Mouse (Mus musculus) brain, adult 2 months (tissue): Measurements from ENCODE around the gene Snd1.

Source experiments
- DNase-seq: peaks from one replicate; pipeline ENCODE4 v3.0.0; 2011; ENCODE audit warnings: low read depth, low spot score

The Snd1 gene

DNA sequence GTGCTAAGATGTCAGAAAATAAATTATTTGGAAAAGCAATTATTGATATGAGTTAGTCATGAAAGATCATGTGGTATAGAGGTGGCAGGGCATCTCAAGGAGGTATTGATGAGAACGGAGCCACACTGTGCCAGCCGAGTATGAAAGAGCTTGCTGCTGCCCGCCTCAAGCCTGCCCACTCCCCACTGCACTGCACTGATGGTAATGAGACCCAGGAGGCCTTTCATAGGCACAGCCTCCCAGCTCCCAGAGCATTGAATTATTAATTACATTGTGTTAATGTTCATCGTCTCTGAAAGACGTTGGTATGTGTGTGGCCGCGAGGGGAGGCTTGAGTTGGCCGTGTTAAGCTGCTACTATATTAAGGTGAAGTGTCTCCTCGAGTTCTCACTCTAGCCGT lies 390.2 kb downstream of the Snd1 start:
- DNase-seq = no peak

DNA sequence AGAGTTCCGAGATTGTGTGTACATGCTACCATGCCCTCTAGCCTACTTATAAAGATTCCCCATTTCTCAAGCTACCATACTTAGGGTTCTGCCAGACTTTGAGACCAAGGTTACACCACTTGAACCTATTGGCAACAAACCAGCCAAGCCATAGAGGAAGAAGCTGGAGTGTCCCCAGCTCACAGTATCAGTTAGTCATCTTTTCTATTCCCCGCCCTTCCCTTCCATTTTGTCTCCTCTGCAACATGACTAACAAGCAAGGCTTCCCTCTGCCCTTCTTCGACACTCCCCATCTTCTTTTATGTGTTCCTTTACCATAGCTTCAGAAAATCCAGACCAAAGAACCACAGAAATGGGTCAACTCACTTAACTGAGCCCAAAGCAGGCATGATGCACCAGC lies 391.3 kb downstream of the Snd1 start:
- no peak for DNase-seq

DNA sequence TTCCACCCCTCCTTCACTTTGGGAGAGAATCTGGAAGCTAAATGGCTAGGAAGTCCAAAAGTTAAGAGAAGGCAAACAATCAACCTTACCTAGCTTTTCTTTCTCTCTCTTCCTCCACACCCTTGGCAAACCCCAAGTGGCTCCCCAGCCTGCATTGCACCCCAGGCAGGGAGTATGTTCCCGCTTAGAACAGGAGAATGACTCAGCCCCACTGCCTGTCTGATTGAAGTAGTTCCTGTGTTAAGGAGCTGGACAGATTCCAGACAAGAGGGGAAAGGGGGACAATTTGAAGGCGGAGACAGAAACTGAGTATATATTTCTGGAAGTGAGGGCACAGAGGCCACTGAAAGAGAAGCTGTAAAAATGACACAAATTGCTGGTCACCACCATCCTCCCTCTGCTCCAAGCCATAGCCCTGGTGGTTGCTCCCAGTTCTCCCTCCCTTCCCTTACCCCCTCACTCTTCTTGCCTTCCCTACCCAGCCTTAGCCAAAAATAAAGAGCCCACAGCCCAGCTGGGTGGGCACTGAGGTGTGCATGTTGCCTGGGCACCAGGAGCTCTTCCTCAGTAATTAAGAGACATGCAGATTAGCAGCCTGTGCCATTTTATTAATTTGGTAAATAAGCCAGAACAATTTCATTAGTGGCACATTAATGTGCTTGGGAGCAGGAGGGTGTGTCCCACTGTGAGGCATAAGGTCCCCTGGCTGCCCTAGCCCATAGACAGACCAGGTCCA lies 392.7 kb downstream of the Snd1 start:
- DNase-seq = peak; percentile 63

DNA sequence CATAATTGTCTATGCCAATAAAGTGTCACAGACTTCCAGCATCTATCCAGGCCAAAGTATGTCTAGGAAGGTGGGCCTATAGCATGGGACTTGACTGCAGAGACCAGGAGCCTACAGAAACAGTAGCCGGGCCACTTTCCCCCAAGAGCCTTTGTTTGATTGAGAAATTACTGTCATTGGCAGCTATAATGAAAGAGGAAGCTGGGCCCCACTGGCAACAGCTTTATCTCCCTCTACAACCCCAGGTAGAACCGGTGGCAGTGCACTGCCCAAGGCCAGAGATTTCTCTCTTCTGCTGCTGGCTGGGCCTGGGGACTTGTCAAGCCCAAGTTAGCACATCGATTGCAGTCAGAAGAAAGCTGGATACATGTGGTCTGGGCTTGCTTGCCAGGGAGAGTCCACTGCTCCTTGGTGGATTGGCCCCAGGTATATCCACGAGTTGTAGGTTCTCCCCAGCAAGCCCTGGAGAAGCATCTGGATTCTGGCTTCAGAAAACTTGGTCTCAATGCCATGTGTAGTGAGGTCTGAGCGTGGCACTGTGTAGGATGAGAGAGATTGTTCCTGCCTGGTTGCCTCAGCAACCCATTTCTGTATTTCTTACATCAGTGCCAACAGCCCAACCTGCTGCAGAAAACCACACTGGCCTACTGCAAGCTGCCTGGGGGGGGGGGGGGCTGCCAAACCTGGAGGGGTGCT lies 396.9 kb downstream of the Snd1 start:
- DNase-seq = peak; percentile 78

DNA sequence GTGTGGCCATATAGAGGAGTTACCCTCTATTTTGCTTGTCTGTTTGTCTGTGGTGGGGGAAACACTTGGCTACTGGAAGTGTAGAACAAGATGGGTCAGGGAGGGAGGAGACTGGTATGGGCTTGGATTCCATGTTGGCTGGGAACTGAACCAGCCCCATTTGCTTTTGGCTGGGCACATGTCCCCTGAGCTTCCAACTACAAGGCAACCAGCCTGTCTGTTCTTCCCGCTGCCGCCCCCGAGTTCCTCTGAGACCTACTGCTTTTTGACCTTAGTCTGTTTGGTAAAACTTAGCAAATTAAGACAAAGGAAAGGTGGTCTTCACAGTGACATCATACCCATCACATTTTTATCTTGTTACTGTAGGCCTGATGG lies 397.5 kb downstream of the Snd1 start:
- DNase-seq = peak; percentile 53

DNA sequence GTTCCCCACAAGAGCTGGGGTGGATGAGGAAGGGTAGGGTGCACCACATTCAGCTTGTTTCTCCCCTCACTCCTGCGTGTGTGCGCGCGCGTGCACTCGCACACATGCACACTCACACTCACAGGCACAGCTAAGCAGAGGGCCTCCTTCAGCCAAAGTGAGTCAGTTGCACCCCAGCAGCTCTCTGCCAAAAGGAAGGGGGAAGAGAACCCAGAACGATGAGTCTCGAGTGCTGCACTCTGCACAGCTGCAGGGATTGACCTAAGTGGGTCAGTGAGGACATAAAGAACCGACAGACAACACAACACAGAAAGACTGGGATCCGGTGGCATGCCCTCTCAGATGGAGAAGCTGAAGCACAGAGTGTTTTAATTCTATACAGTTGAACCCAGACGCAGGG lies 399.1 kb downstream of the Snd1 start:
- peak; percentile 64 for DNase-seq

DNA sequence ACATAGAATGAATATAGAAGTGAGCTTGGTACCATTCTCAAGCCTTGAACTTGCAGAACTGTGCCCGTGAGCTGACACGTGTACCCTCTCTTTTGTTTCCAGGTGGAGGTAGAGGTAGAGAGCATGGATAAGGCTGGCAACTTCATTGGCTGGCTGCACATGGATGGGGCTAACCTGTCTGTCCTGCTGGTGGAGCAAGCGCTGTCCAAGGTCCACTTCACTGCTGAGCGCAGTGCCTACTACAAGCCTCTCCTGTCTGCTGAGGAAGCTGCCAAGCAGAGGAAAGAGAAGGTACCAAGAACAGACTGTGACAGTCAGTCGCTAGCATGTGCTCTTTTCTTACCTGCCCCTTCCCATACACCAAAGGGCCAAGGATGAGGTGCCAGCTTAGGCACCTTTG lies 399.8 kb downstream of the Snd1 start:
- DNase-seq = no peak

DNA sequence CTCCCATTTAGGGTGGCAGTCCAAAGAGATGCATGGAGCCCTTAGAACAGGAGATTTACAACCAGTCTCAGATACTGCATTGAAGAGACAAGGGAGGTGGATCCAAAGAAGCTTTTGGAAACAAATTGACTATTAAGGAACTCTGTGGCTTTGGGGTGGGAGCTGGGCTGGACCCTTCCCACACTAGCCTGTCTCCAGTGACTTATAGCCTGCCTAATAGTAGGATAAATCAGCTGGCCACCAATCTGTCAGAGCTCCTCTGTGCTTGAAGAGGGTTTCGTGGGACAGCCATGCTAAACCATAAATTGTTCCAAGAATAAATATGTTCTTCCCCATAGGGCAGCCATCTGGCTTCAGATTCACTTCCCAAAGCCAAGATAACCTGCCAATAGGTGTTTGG lies 400.4 kb downstream of the Snd1 start:
- DNase-seq = no peak

DNA sequence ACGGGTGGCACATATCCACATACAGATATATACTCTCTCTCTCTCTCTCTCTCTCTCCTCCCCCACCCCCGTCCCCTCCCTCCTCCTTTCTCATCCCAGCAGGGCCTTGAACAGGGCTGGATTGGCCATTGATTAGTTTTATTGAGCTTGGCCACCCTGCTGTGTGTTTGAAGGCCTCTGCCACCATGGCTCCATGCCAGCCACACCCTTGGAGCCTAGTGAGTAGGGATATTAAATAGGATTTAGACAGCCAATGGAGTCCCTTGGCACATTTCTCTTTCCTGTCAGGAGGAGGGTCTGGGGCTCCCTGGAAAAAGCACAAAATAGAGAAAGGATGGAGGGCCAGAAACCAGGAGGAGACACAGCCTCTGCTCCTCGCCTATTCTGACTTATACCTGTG lies 401.6 kb downstream of the Snd1 start:
- no peak for DNase-seq

DNA sequence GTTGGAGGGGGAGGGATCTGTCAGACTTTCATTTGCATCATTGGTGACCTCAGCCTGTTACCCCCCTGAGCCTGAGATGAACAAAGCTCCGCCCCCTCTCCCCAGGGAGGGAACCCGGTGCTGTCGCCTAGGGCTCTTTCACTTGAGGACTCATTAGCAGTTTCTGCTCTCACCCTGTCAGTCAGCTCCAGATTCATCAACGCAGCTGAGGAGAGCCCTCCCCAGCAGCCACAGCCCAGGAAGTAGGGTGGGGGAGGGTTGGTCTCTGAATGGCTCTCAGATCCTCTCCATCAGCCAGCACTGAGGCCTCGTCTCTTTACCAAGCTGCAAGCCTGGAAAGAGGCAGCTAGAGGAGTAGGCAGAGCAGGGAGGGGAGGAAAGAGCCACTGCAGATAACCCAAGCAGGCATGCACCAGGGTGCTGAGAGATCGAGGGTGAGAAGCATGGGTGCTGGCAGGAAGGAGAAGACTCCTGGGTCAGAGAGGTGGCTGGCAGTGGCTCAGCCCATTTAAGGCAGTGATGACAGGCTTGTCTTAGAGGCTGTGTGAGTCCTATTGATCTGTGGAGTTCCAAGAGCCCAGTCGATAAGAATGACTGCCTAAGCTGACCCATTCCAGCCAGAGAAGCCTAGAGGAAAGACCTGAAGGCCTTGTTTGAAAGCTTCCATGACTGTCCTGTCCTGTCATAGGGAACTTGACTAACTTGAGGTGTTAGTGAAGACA lies 403.2 kb downstream of the Snd1 start:
- peak; percentile 77 for DNase-seq

DNA sequence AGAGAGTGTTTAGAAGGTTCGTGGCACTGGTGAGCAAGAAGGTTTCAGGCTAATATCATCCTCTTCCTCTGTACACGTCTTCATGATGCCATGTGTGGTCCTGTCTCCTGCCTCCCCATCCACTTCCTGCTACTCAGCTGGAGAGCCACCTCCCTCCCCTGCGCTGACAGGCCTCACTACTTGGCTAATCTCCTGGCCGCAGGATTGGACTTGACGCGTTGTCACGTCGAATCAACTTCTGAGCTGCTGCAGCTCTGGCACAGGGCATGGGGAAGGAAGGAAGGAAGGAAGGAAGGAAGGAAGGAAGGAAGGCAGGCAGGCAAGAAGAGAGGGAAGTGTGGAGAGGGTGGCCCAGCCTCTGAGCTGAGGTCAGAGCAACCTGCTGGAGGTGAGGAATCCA lies 404.4 kb downstream of the Snd1 start:
- no peak for DNase-seq

DNA sequence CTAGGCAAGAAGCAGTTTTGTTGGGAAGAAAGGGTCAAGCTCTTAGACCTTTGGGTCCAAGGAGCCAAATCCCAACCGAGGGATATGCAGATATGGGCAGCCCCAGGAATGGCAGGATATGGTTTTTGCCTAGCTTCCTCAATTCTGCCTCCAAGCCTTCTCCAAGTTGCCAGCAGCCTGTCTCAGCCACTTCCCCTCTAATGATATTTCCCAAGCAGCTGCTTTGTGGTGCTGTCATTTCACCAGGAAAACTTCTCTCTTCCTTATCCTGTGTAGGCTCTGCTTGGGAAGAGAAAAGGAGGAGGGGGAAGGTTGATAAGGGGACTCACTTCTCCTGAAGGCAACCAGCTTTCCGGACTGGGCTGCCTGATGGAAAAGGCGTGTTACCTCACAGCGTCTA lies 406.0 kb downstream of the Snd1 start:
- DNase-seq = no peak

DNA sequence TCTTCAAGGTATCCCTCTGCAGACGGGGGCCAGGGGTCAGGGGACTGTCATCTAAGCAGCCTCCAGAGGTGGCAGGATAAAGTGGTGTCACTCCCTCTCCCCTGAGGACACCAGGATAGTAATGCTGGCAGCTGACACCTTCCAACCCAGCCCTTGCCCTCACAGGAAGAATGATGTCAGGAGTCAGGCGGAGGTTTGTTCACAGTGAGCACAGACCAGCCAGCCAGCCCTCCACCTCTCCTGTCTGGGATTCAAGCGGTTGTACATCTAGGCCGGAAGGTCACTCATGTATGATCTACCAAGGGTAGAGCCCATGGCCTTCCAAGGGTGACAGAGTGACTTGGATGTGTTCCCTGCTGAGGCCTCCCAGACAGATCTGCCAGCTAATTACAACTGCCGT lies 408.6 kb downstream of the Snd1 start:
- no peak for DNase-seq

DNA sequence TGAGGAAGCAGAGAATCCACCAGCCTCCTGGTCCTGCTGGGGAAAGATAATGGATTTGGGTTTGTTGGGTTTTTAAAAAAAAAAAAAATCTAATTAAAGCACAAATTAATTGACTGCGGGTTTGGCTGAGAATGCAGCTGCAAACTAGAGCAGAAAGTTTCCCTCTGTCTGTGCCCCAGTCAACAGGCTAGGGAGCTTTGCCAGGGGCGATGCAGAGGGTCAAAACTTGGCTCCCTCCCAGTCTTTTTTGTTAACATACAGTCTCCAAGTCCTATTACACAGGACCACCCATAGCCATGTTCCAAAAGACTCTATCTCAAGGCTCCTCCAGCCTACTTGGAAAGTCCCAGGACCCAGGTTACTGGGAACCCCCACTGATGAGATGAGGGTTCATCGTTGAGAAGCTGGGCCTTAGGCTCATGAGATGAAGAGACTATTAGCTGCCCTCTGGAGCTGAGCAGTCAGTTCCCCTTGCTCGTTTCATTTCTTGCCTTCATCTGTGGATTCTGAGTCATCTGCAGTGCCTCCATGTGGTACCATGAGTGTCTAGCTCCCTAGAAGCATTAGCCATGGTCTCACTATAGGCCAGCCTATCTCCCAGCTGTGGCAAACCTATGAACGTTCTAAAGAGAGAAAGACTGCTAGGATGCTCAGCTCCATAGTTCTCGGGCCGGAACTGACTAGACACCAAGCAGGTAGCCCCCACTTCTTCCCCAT lies 411.9 kb downstream of the Snd1 start:
- peak; percentile 60 for DNase-seq

DNA sequence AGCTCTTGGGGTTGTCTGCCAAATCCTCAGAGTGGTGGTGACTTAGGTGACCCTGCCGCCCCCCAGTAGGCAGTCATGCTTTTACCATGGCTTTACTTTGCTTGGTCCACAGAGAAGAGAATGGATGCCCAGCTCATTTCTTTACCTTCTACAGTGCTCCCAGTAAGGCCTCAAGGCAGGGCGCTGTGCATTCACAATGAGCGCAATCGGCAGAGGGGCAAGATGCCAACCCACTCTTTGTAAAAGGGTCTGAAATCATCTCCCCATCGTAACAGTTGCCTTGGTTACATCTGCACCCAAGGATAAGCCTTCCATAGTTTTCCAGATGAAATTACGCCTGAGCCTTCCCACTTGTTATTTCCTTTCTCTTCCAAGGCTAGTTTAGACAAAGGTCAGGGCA lies 415.5 kb downstream of the Snd1 start:
- peak; percentile 47 for DNase-seq

DNA sequence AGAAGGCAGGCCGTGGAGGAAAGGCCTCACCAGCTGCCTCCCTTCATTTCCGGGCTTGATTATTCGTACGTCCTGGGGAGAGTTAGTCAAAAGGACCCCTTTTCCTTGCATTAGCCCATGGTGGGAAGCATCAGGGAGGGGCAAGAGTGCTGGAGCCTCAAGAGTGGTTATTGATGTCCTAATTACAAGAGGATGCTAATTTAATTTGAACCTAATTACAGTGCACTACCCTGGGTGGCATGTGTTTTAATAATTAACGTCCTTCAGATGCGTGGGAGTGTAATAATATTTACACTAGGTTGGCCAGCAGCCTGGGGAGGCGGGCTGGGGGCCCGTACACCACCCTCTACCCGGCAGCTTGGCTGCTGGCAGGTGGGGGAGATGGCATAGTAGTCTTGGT lies 416.5 kb downstream of the Snd1 start:
- no peak for DNase-seq

DNA sequence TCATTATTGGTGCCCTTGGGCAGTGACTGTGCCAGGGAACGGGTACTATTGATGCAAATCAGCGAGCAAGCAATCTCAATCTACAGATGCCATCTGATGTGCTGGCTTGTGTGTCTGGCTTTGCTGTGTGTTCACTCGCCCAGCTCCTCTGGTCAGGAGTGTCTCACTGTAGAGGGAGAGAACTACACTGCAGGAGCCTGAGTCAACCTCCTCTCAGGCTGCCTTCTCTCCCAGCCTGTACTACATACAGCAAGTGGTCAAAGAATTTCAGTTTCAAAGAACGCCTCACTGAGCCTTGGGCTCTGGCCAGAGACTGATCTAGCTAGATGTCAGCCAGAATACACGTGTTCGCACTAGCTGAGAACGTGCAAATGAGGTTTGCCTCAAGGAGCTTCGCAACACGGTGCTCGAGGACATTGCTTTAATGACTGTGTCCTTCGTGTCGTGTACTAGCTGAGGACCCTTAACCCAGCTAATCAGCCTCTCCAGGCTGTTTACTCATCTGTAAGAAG lies 420.1 kb downstream of the Snd1 start:
- DNase-seq = peak; percentile 21

DNA sequence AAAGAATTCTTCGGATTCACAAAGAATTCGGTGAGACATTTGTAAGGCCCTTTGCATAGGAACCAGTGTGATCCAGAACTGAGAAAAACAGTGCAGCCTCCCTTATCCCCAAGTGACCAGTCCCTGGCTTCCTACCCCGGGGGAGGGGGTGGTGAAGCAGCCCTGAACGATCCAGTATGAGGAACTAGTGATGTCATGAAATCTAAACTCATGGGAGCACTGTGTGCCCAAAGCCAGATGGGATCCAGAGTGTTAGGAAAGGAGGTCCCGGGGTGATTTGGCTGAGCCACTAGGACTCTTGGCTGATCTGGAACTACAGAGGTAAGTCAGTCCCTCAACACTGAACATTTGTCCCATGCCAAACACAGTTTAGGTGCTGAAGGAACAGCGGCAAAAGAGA lies 420.8 kb downstream of the Snd1 start:
- DNase-seq = no peak

DNA sequence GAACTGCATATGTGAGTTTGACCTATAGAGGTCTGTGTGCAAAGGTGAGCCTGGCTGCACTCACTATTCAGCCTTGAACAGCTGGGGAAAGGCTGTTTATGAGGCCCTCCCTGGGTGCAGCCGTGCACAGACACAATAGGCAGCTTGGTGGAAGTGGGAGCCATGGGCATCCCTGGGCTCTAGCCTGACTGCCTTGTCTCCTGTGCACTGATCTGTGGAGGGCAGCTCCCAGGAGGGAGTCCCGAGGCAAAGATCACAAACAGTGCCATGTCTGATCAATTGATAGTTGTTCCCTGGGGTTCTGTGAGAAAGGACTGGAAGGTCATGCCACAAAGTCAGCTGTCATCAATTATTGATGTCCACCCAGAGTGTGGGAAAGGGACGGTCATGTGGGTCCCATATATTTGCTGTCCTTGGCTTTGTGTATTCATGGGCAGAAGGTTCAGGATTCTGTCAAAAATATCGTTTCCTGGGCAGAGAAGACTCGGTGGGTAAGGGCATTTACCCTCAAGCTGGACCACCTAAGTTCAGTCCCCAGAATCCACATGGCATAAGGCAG lies 421.9 kb downstream of the Snd1 start:
- DNase-seq = no peak

DNA sequence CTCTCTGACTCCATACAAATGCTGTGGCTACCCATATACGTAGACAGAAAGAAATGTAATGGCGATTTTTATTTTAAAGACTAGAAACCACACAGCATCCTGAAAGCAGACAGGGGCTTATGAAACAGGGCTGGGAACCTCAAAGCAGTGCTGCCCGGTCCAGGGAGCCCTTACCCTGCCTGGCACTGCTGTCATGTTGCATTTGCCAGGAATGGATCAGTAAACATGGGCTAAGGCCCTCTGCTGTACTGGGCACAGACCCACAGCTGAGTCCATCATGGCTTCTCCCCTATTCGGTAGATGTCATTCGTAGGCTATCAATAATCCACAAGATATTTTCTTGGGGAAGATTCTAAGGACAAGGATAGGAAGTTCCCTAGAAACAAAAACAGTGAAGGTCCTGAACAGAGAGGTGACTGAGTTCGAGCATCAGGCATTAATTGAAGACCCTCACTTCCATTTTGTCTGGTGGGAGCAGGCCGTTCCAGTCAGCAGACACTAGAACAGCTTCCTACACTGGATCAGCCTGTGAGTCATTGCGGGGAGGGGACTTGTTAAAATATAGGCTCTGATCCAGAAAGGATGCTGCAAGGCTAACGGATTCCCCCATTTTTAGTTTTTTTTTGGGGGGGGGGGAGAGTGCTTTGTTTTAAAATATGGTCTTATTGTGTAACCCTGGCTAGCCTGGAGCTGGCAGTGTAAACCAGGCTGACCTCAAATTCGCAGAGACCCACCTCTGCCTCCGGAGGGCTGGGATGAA lies 422.6 kb downstream of the Snd1 start:
- peak; percentile 56 for DNase-seq

DNA sequence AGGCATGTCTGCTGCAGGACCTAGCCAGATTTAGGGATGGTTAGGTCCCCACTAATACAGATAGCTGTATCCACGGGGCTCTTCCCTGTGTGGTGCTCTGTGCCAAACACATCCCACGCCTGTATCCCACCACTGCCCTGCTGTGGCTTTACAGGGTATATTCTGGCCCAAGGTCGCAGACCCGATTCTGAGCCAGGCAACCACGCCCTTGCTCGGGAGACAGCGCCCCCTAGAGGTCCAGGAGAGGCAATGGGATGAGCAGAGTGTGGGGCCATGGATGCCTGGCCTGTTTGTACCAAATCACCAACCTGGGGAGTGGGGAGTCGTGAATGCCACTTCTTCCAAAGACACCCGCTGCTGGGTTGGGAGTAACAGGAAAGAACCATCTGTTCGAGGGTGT lies 423.9 kb downstream of the Snd1 start:
- peak; percentile 77 for DNase-seq
